Mouse (Mus musculus) cerebellum, adult 2 months (tissue): ENCODE data around the gene Aspscr1.

Source experiments
- CTCF ChIP-seq: fragments of 200-500 bp; IDR thresholded peaks from 2 replicates; pipeline ENCODE4 v1.5.1; 2011; ENCODE audit warnings: low read depth, mild to moderate bottlenecking, control low read depth, low read length, moderate library complexity, borderline replicate concordance; ENCODE audit not compliant: insufficient read depth
- POLR2A ChIP-seq: fragments of 200-500 bp; IDR thresholded peaks from 2 replicates; pipeline ENCODE4 v1.6.1; 2011; ENCODE audit warnings: low read length, control low read depth, borderline replicate concordance; ENCODE audit not compliant: insufficient read depth

- TF ChIP-seq POLR2A = no peak
- TF ChIP-seq CTCF = no peak
Measured at GRCm38 (mm10) chr11:120730331-120730870, 57.6 kb downstream of the Aspscr1 start.
